Mouse (Mus musculus) gastrocnemius, postnatal 10 days (tissue): ENCODE results near the gene Nfe2l3. TPM values are rescaled to one million over a fixed set of nuclear protein-coding genes. Genes with fewer than 3 reads are reported as not detected.

ENCODE experiments used
- DNase-seq: peaks from one replicate; pipeline ENCODE4 v3.0.0; 2021; ENCODE audit warnings: mixed read lengths
- total RNA-seq, 2 experiments: library from RNA; stranded (reverse); gene quantifications; 2 replicates each; pipeline ENCODE4 v1.2.3; 2021

Gene Nfe2l3
- total RNA-seq, 2 experiments from 2014 or later = 0.12 to 0.16 TPM

DNA sequence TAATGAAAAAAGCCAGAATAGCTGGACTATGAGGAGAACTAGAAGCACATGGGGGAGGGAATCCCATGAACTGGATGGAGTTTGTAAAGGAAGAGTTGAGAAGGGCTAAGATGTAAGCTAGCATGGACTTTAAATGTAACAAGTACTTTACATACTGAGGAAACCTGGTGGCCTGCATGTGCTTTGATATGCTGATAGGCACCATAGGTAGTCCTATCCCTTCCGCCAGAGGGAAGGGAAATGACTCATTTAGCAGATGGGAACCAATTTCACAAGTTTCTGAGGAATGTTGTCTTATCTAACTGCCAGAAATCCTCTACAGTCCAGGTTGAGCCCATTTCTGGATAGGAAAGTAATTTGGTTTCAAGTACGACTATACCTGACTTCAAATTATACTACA lies 53.2 kb downstream of the Nfe2l3 start:
- no peak for DNase-seq

DNA sequence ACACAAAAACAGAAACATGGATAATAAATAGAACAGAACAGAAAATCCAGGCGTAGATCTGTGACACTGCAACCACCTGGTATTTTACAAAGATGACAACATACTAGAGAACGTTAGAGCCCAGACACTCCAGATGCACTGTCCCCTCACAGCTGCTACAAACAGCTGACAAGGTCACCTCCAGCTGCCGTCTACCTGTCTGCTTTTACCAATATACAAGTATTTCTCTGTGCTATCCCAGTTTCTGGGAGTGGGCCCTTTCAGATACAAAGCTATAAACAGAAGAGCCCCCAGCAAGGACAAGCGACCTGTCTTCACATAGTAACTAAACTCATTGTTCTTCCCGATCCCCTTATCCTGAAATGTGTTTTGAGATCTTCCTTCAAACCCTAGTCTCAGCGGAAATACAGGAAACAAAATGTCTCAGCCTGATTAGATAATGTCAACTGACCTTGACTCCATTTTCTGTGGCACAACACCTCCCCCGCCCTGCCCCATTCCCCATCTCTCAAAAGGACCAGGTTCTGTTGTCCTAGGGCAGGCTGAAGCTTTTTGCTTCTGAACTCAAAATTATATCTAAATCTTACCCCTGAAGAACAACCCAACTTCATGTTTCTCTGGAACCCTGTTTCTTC lies 53.7 kb downstream of the Nfe2l3 start:
- no peak for DNase-seq

DNA sequence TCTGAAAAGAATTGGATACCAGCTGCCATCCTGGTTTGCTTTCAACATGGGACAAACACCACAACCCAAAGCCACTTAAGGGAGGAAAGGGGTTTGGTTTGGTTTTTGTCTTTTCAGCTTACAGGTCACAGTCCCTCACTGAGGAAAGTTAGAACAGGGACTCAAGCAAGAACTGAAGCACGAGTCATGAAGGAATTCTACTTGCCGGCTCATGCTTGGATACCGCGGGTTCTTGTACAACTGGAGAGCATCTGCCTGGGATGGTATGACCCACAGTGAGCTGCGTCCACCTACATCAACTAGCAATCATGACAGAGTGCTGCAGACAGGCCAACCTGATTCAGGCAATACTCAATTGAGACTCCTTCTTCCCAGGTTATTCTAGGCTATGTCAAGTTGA lies 54.3 kb downstream of the Nfe2l3 start:
- no peak for DNase-seq

DNA sequence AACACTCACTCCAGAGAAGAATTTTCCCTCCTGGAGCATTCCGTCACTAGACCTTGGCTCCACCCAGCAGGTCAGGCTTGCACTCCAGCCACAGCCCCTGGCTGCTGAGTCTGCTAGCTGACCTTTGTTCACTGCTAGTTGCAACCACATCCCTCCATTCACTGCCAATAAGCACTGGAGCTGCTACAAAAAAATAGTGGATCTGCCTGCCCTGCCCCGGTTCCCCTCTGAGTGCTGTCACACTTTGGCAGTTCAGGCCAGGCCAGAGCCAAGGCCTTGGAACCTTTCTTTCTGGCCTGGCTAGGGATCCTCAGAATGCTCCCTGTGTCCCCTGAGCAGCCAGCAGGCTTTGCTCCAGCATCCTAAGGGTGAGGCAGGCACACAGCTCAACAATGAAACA lies 57.3 kb downstream of the Nfe2l3 start:
- peak; percentile 56 for DNase-seq

DNA sequence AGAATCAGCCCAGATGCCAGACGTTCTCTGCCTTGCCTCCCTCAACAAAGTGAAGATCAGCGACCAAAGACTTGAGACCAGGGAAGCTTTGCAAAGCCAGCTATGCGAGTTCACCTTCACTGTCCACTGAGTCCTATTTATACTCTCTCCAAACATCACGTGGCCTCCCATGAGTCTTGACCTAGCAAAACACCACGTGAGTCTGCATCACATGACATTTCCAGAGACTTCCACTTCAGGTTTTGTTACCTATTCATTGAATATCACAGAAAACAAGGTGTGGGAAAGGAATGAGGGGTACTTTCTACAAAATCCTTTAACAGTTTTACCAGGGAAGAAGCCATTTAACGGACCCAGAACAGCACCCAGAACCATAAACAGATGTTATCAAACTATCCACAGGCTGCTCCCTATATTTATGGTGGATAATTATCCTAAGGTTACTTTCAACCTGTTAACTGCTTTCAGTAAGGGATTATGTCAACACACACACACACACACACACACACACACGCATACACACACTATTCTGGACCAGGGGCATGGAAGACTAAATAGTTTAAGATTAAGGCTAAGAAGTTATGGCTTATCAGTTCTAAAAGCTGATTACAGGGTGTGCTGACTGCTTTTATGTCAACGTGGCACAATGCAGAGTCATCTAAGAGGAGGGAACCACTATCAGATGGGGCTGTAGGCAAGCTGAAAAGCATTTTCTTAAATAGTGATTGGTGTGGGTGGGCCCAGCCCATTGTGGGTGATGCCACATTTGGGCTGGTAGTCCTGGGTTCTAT lies 65.0 kb downstream of the Nfe2l3 start:
- no peak for DNase-seq

DNA sequence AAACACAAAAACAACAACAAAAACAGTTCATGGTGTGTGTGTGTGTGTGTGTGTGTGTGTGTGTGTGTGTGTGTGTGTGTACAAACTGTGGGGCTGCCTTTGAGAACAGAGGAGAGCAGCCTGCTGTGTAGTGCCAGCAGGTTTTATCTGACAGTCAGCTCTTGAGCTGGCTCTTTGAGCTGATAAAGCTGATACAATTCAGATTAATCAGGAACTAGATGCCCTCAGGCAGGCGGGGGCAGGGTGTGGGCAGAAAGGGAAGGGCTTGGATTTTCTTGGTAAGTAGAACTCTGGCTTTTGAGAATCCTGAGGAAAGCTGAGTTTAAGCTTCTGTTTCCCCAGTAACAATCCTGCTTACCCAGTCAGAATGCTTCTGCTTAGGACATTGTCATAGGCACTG lies 73.2 kb downstream of the Nfe2l3 start:
- DNase-seq = no peak

DNA sequence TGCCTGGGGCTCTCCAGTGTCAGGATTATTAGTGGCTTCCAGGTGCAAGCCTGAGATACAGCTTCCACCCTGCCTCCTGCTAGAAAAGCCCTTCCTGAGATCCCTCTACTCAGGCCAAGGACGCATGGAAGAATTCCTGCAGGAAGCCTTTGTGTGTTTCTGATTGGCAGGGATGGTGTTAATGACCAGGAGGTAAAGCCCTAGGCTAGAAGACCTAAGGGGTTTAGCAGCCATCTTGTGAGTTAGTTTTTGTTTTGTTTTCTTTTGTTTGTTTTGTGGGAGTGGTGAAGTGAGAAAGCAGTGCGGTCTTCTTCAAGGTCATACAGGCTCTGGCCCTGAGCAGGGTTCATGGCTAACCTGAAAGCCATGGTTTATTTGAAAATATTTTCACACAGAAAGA lies 75.1 kb downstream of the Nfe2l3 start:
- DNase-seq = no peak

Other genes starting within 250 kb of the Nfe2l3 start
- gene Hnrnpa2b1, start 37.2 kb downstream of the Nfe2l3 start, total RNA-seq = 100 to 1,000 TPM; 329 to 380 TPM
- 10 to 100 TPM; 78.2 to 87.1 TPM for gene Cbx3, start 37.7 kb downstream of the Nfe2l3 start, total RNA-seq
- gene Snx10, start 91.2 kb downstream of the Nfe2l3 start, total RNA-seq = 10 to 100 TPM in 1 of 2 experiments, 1 to 10 TPM in 1; 7.8 to 12.0 TPM